Mouse (Mus musculus) limb, embryonic 11.5 days (tissue): Measurements from ENCODE around the gene Utp4. TPM values are rescaled to one million over a fixed set of nuclear protein-coding genes. Genes with fewer than 3 reads are reported as not detected.
"Not testable (repeated sequence)": the region's sequence is repeated elsewhere in the genome, so short reads cannot be mapped to it uniquely, and the experiment has no call there.

Experiments used
- ATAC-seq: fragments of 200-750 bp; cut with Nextera tagmentation; 2 replicates; pipeline ENCODE4 v1.8.0; 2017; ENCODE audit warnings: low read depth; ENCODE audit not compliant: insufficient number of reproducible peaks, low FRiP score, low TSS enrichment
- DNase-seq: peaks from one replicate; pipeline ENCODE4 v3.0.0-alpha.2; 2015; ENCODE audit warnings: low spot score
- H3K27ac ChIP-seq: fragments of 300-500 bp; sonication (generic); replicated peaks from 2 replicates; pipeline ENCODE4 v1.5.1; 2014; ENCODE audit warnings: low read depth, mild to moderate bottlenecking, low read length
- H3K27me3 ChIP-seq: fragments of 300-500 bp; sonication (generic); 2 replicates; pipeline ENCODE4 v1.6.1; 2014; ENCODE audit warnings: mild to moderate bottlenecking, low read length, mixed read lengths; ENCODE audit not compliant: control insufficient read depth, insufficient read depth
- H3K36me3 ChIP-seq: fragments of 300-500 bp; sonication (generic); 2 replicates; pipeline ENCODE4 v1.6.1; 2014; ENCODE audit warnings: mild to moderate bottlenecking, low read length, moderate library complexity, mixed read lengths; ENCODE audit not compliant: control insufficient read depth, insufficient read depth
- H3K4me1 ChIP-seq: fragments of 300-500 bp; sonication (generic); 2 replicates; pipeline ENCODE4 v1.6.1; 2014; ENCODE audit warnings: low read length, mixed read lengths; ENCODE audit not compliant: control insufficient read depth, insufficient read depth
- H3K4me2 ChIP-seq: fragments of 300-500 bp; sonication (generic); 2 replicates; pipeline ENCODE4 v1.6.1; 2014; ENCODE audit warnings: low read depth, mild to moderate bottlenecking, moderate library complexity; ENCODE audit not compliant: severe bottlenecking
- H3K4me3 ChIP-seq: fragments of 300-500 bp; sonication (generic); 2 replicates; pipeline ENCODE4 v1.5.1; 2014; ENCODE audit warnings: low read depth, low read length
- H3K9ac ChIP-seq: fragments of 300-500 bp; sonication (generic); 2 replicates; pipeline ENCODE4 v1.6.1; 2014; ENCODE audit warnings: mild to moderate bottlenecking, low read length
- H3K9me3 ChIP-seq: fragments of 300-500 bp; sonication (generic); 2 replicates; pipeline ENCODE4 v1.6.1; 2016; ENCODE audit warnings: low read length; ENCODE audit not compliant: control insufficient read depth
- WGBS: fragments of 180-500 bp; shearing (Covaris S2); extraction: QIAGEN DNeasy Blood & Tissue Kit; methylation state at CpG from one replicate; pipeline ENCODE4 v1.1.7; 2014; 5-methylcytosine and 5-hydroxymethylcytosine counted together
- polyA plus RNA-seq: library from polyadenylated mRNA; unstranded; fragments of >200 nt; fragmentation: Nextera tagmentation; extraction: Ambion mirVana; gene quantifications from 2 replicates; pipeline ENCODE4 v1.2.1, GENCODE M21; 2014

Utp4 gene
- polyA plus RNA-seq, 1 experiment from 2014 or later, result 82.6 TPM

- no peak for ATAC-seq
- Histone ChIP-seq H3K36me3 (peaks cover 3% of the 10 kb centered on the region; the same call in 1 of the 2 replicates), H3K27ac (no peak overlapping the region), H3K4me3 (peak overlapping the region; percentile 57), H3K9me3 (no peaks in the 10 kb centered on the region), H3K9ac (peak overlapping the region; percentile 60; the same call in 1 of the 2 replicates), H3K4me2 (peak overlapping the region; percentile 99), H3K4me1 (peaks cover 31% of the 10 kb centered on the region), H3K27me3 (peaks cover 36% of the 10 kb centered on the region)
- WGBS, result 1% methylated on average over 15 of the region's 15 CpGs
- no peak for DNase-seq
These were observed 22.0 kb upstream of the Utp4 start for GRCm38 (mm10) chr8:106871328-106871926.

DNA sequence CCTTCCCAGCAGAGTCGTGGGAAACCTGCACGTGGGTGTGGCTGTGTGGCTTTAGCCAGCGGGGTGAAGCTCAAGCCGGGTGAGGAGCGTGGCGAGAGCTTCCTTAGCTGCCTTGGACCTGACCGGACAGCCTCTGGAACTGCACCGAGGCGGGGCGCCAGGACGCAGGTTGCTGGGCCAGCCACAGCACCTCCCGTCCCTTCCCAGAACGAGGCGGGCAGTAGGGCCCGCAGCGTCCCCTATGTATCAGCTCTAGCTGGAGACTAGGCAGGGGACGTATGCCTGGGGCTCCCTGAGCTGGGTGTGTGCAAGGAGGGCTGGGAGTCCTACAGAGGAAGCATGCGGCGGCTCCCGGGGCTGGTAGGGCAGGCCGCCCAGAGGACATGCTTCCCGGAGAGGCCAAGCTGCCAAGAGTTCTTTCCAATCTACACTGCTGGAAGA lies 21.5 kb upstream of the Utp4 start:
- WGBS, result 1% methylated on average over 22 of the region's 22 CpGs
- peaks cover 3% of the 10 kb centered on the region; the same call in 1 of the 2 replicates for H3K36me3 ChIP-seq
- H3K27me3 ChIP-seq, result peaks cover 36% of the 10 kb centered on the region
- DNase-seq (peak; percentile 73), ATAC-seq (no peak)
- peak overlapping the region; percentile 19; the same call in 1 of the 2 replicates for H3K4me3 ChIP-seq
- H3K27ac ChIP-seq, result no peak overlapping the region
- H3K4me1 ChIP-seq, result peaks cover 31% of the 10 kb centered on the region
- H3K4me2 ChIP-seq, result peak overlapping the region; percentile 99
- no peaks in the 10 kb centered on the region for H3K9me3 ChIP-seq
- peak overlapping the region; percentile 30; the same call in 1 of the 2 replicates for H3K9ac ChIP-seq

DNA sequence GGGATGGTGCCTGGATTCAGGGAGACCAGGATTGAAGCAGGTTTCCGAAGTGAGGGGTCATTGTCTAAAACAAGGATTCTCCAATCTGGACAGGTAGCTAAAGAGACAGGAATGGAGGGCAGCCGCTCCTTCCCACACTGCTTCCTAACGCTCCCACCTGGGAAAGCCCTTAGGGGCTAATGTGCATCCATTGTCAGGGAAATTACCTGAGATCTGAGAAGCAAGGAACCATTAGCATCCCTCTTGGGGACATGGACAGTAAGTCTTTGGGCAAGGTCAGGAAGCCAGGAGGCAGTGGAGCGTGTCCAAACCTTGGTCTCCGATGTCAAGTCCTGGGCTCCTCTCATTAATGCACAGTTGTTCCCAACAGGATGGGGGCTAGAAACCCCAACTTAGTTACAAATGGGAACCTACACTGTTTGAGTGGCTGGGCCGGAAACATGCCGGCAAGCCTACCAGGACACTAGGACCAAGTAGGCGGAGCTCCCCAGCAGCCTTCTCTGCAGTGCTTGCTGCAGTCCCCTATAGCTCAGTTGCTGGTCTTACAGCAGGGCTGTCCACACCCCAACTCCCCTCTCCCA lies 20.9 kb upstream of the Utp4 start:
- H3K9ac ChIP-seq, result peak overlapping the region; percentile 30; the same call in 1 of the 2 replicates
- DNase-seq, result no peak
- ATAC-seq, result no peak
- H3K27ac ChIP-seq, result no peak overlapping the region
- peaks cover 31% of the 10 kb centered on the region for H3K4me1 ChIP-seq
- peaks cover 3% of the 10 kb centered on the region; the same call in 1 of the 2 replicates for H3K36me3 ChIP-seq
- H3K4me2 ChIP-seq, result peak overlapping the region; percentile 99
- no peaks in the 10 kb centered on the region for H3K9me3 ChIP-seq
- H3K4me3 ChIP-seq, result peak overlapping the region; percentile 19; the same call in 1 of the 2 replicates
- peaks cover 36% of the 10 kb centered on the region for H3K27me3 ChIP-seq
- 10% methylated on average over 8 of the region's 8 CpGs for WGBS

GRCm38 (mm10) chr8:106880121-106880707 lies 13.2 kb upstream of the Utp4 start:
- Histone ChIP-seq H3K36me3 (peaks cover 30% of the 10 kb centered on the region), H3K27me3 (no peaks in the 10 kb centered on the region), H3K9ac (no peak overlapping the region), H3K9me3 (no peaks in the 10 kb centered on the region), H3K27ac (no peak overlapping the region), H3K4me2 (no peak overlapping the region), H3K4me3 (no peak overlapping the region), H3K4me1 (no peaks in the 10 kb centered on the region)
- DNase-seq (no peak), ATAC-seq (no peak)
- 94% methylated on average over 8 of the region's 8 CpGs for WGBS

- not testable (repeated sequence) for H3K4me2 ChIP-seq, H3K9me3 ChIP-seq, H3K27ac ChIP-seq, H3K4me3 ChIP-seq, H3K4me1 ChIP-seq, ATAC-seq, DNase-seq, H3K9ac ChIP-seq, H3K27me3 ChIP-seq
- peaks cover 38% of the 10 kb centered on the region; the same call in 1 of the 2 replicates for H3K36me3 ChIP-seq
- WGBS, result 95% methylated on average over 11 of the region's 11 CpGs
These were observed 9.3 kb upstream of the Utp4 start for GRCm38 (mm10) chr8:106884094-106884493.

GRCm38 (mm10) chr8:106884826-106885400 lies 8.5 kb upstream of the Utp4 start:
- 94% methylated on average over 4 of the region's 4 CpGs for WGBS
- not testable (repeated sequence) for H3K9ac ChIP-seq, ATAC-seq, H3K27ac ChIP-seq, H3K27me3 ChIP-seq, H3K9me3 ChIP-seq, H3K4me3 ChIP-seq, H3K4me1 ChIP-seq, H3K4me2 ChIP-seq, DNase-seq
- peaks cover 35% of the 10 kb centered on the region; the same call in 1 of the 2 replicates for H3K36me3 ChIP-seq

- ATAC-seq, result no peak
These were observed 5.9 kb upstream of the Utp4 start for GRCm38 (mm10) chr8:106887336-106888189.

More at GRCm38 (mm10) chr8:106887336-106888189, 5.9 kb upstream of the Utp4 start:
- no peak overlapping the region for H3K27ac ChIP-seq
- 0 out of 2 replicates have a peak, but pooled peaks cover 5% of the 10 kb centered on the region for H3K4me1 ChIP-seq
- H3K4me3 ChIP-seq, result no peak overlapping the region
- 51% methylated on average over 5 of the region's 5 CpGs for WGBS
- H3K36me3 ChIP-seq, result peaks cover 21% of the 10 kb centered on the region; the same call in 1 of the 2 replicates
- H3K9me3 ChIP-seq, result no peaks in the 10 kb centered on the region
- DNase-seq, result peak; percentile 84
- H3K4me2 ChIP-seq, result no peak overlapping the region
- no peaks in the 10 kb centered on the region for H3K27me3 ChIP-seq
- no peak overlapping the region for H3K9ac ChIP-seq
